Mouse (Mus musculus): ENCODE measurements around the gene Btbd9.

DNA sequence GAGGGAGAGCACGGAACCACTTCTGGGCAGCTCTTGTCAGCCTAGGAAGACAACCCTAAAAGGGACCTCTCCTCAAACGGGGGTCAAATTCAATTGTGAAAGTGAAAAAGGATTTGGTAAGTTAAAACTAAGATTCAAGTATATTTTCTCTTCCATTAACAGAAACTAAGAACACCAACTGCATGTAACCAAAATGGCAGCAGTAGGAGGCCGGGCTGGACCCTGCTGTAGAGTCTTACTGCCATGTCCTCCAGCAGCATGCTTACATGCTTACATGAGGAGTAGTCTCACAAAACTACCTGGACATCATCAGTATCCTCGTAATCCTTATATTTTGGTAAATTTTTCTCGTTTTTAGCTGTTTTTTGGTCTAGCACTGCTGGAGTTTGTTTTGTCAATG is 86.2 kb downstream of the Btbd9 start:
- TF ChIP-seq GATA1 (IDR thresholded peaks at IDR 0.05; ENCODE audit: borderline replicate concordance, low read length) (no peak), FLI1 (IDR thresholded peaks at IDR 0.05; ENCODE audit: low read length) (no peak)

Measured in megakaryocyte, embryonic 14.5 days (primary cell).